Mouse (Mus musculus): ENCODE data around the gene Nrxn2.

Gene Nrxn2

DNA sequence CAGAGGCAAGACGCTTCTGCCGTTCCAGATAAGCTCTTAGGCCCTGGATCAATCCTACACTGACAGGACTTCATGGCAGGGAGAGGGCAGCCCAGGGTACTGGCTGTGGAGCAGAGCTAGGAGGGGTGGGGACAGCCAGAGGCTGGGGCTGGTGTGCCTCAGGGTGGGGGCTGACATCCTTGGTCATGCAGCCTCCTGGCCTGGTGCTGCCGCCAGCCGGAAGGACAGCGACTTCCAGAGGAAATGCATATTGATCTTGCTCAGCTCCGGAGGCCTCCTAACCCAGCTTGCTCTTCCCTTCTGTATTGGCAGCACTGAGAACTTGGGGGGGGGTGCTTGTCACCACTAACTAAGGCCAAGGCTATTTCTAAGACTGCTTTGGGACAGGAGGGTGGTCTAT, 3.1 kb upstream of the Nrxn2 start:
- intact Hi-C loops (cut with DNase I), result loop anchor here (5.0 kb wide), 1 partner anchor 37 kb away; no protein-coding TSS in a partner anchor

DNA sequence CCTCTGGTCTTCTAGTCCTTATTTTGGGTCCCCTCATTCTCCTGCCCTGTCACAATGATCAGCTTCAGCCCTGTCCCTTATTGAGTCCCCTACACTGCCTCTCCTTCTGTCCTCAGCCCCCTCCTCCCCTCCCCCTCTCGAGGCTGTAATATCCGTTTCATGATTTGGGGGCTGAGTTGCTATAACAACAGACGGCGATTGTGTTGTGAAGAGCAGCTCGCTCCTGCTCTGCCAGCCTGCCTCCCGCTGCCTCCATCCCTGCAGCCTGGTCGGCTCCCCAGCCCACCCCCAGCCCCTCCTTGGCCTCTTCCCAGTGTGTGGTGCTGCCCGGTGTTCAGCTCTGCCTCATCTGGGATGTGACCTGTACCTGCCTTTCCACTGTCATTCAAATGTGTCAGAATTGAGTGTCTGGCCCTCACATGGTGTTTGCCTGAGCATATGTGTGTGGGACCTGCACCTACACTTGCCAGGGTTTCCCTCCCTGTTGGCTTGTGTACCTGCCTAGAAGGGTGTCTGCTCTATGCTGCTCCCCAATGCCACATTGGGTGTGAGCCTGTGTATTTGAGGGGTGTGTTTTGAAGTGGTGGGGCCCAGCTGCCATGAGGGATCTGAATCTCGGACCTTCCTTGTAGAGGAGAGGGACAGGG, 2.3 kb upstream of the Nrxn2 start:
- intact Hi-C loops (cut with DNase I), result loop anchor here (5.0 kb wide), 1 partner anchor 36 kb away; no protein-coding TSS in a partner anchor

DNA sequence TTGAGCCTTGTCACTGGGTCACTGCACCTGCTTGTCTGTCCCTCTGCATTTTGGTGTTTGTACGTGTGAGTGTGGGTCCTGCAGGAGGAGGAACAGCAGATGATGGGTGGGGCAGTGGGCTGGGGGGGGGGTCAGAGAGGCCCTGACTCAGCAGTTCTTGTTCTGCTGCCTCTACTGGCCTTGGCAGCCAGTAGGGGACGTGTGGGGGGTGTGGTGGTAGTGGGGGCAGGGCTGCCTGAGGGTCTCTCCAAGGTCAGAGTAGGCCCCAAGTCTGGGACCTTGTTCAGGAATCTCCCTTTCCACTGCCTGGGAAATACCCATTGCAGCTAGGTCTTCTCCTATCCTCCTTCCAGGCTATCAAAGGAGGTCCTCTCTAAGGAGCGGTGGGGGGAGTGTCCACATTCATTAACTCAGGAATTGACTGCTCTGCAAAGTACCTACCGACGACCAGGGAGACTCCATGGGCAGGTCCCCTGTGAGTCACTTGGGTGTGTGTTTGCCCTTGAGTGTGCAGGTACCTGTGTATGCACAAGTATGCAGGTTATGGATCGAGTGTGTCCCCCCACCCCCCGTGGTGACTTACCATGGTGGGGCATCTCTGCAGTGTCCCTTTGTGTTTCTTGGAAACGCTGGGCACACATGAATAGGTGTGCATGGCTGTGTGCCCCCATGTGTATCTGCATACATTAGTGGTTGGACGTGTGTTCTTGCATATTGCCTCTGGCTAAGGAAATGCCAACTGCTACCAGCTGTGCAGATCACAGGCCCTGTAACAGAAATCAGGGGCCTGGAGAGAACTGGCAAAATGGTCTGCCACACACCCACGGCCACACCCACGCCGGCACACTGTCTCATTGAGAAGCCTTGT, 1.4 kb upstream of the Nrxn2 start:
- intact Hi-C loops (cut with DNase I), result loop anchor here (5.0 kb wide), 1 partner anchor 35 kb away; no protein-coding TSS in a partner anchor

DNA sequence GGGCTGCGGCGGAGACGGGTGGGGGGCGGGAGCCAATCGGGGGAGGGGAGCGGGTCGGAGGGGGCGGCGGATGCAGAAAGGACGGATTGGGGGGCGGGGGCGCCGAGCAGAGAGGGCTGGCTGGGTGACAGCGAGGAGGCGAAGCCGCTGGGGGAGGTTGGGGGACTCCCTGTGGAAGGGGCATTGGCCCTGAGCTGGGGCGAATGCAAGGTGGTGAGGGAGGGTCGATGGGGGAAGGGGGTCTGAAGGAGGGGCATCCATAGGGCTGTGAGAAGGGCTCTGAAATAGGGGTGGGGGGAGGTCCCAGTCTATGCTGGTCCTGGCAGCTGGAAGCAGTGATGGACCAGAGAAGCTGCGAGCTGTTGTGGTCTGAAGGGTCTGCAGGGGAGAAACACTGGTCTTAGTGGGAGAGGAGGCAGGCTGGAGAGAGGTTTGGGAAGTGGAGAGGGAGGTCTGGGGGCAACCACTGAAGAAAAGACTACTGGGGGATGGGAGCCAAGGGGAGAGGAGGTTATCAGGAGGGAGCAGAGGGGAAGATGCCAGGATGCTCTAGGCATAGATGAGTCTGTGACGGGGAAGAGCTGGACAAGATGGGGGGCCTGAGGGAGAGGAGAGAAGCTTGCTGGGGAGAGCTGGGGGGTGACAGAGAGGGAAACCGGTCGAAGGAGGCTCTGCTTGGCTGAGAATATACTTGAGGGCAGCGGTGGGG, 607 bp downstream of the Nrxn2 start:
- intact Hi-C loops (cut with DNase I), result loop anchor here (5.0 kb wide), 1 partner anchor 33 kb away; no protein-coding TSS in a partner anchor

DNA sequence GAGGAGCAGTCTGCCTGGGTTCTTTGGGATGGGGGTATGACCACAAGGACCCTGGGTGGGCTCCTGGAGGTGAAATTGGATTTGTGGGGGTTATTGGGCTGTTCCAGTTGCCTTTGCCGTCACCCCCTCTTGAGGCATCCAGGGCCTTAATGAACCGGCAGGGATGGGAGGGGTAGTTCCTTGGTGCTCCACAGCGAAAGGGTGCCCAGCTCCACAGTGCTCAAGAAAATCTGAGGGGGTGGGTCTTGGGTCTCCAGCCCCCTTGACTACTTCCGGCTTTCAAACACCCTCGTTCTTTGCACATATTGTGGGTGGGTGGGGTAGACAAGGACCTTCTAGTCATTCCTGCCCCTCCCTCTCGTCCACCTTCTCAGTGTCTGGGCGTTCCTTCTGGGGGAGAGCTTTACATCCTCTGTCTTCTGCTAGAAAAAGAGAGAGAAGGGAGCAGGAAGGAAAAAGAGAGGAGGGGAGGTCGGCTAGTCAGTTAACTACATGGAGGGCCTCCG, 1.3 kb downstream of the Nrxn2 start:
- intact Hi-C loops (cut with DNase I), result loop anchor here (5.0 kb wide), 1 partner anchor 32 kb away; no protein-coding TSS in a partner anchor

DNA sequence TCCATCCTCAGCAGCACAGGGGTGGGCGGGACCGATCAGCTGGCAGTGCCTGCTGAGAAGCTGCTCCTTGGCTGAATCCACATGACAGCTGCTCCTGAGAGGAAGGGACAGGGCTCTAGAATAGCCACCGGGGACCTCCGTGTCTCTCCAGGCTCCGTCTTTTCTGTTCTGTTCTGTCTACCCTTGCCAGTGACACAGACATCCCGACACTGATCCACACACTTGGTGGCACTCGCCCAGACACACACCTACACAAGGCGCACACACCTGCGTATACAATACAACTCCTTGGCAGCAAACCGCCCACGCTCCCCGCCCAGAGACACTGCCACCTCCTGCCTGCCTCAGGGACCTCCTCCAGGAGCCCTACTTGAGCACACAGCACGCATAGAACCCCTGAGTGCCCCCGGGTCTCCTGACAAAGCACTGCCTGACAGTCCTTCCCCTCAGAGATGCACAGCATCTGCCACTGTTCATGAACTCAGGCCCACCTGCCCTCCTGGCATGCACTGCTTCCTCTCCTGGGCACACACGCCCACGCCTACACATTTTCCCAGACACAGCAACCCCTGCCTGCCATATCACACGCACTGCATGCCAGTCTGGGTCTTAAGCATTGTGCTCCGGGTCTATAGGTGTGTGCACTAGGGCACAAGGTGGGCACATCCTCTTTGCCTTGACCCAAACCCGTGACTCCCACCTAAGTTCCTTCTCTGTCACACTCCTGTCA, 2.1 kb downstream of the Nrxn2 start:
- intact Hi-C loops (cut with DNase I), result no loop called here

DNA sequence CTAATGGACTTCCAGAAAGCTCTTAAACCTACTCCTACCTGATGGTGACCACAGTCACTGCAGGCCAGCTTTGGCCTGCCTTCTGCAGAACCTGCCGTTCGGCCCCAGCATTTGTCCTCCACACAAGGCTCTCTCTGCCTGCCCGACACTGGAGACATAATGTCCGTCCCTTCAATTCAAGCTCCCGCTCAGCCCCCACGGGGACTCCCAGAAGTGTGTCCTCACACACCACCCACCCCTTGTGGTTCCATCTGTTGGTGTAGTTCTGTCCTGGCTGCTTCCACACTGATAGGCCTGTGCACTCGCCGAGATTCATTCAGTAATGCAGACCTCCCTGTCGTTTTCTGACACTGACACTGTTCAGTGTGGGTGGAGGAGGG, 2.7 kb downstream of the Nrxn2 start:
- intact Hi-C loops (cut with DNase I), result no loop called here

DNA sequence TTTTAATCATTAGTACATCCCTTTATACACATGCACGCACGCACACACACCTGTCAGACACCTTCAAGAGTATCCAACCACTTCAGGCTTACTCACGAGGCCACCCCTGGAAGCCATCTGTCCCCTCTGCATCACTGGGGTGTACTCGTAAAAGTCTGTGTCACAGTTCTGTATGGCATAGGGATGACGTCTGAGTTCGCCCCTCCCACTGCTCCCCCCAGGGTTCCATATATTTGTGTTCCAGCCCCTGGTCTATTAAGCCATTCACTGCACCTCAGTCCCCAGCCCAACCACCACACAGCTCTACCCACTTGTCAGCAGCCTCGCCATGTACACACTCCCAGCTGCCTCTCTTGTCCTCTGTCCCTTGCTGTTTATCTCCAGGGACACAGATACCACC, 3.5 kb downstream of the Nrxn2 start:
- intact Hi-C loops (cut with DNase I), result no loop called here

DNA sequence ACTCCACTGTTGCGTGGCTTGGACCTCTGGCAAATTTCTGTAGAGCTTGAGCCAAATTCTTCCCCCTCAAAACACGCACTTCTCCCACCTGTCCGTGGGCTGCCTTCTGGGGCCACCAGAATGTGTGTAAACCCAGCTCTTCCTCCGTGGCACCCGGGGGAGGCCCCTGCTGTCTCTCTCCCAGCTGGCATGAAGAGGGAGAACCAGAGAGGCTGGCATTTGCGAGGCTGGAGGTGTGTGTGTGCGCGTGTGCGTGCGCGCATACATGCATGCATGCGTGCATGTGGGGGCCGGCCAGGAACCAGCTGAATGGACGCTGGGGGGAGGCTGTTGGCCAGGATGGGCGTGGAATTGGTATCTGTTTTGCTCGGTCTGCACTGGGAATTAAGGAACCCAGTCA, 4.7 kb downstream of the Nrxn2 start:
- intact Hi-C loops (cut with DNase I), result no loop called here

DNA sequence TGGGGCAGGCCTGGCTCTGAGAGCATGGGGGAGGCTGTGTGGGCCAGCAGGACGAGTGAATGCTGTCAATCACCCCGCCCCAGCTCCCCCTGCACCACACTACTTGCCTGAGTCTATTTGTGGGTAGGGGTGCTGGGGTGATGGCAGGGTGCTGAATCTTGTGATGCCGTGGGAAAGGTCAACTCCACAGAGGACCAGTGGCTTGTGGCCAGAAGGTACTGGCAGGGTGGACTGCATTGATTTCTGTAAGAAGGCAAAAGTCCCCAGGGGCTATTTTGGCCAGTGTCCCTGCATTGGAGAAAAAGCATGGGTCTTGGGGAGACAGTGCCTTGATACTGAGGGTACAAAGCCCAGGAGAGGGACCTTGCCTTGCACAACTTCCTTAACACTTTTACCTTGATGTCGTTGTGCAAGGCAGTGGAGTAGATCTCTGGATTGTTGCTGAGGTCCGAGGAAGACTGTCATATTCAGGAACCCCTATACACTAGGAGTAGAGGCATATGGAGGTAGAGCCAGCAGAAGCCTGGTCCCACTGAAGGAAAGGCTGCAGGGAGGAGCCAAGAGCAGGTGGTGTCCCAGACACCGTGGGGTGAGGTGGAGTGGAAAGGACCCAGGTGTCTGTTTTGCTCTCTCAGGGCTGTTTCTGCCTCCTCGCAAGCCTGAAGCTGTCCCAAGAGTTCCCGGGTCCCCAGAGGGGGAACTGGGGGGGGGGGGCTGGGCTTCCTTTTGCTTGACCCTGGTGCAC, 5.8 kb downstream of the Nrxn2 start:
- intact Hi-C loops (cut with DNase I), result no loop called here

DNA sequence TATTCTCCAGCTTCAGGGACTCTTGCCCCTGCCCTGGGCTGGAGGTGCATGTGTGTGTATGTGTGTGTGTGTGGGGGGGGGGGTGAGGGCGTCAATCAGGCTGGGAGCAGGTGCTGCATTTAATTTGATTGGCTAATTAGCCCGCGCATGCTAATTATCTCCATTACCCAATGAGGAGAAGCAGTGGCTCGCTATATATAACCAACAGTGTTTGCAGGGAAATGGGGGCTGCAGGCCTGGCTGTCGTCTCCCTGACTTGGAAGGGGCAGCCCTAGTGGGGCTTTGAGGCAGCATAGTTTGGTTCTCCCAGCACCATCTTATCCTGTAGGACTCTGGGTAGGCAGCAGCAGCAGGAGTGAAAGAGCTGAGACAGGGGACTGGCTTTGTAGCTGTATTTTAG, 7.1 kb downstream of the Nrxn2 start:
- intact Hi-C loops (cut with DNase I), result no loop called here

DNA sequence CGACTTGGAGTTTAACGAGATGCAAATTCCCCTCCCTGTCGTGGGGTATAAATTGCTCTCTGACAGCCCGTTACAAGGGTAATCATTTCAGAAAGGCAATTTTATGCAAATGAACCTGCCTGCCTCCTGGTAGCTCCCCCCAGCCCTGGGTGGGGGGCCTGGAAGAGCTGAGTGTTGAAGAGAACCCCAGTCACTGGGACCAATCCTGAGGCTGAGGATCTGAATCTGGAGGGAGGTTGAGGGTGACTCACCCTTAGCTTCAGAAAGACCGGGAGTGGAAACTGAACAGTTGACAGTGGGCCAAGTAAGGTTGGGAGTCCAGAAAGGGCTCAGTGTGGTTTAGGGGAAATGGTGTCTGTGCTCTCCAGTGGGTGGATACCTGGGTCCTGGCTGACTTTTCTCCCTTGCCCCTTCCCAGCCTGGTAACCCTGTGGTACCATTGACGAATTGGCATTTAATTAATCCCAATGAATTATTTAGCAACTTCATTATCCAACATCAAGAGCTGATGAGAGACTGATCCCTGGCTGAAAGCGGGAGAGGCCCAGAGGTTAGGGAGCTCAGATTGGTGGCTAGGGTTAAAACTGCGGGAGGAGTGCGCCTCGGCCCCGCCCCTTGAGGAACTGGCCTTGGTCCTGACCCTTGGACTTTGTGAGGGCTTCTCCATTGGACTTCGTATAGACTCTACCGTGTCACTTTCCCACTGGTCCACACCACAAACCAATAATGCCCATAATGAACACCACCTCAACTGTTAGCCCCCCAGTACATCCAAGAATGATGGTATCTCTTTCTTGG, 8.4 kb downstream of the Nrxn2 start:
- intact Hi-C loops (cut with DNase I), result no loop called here

DNA sequence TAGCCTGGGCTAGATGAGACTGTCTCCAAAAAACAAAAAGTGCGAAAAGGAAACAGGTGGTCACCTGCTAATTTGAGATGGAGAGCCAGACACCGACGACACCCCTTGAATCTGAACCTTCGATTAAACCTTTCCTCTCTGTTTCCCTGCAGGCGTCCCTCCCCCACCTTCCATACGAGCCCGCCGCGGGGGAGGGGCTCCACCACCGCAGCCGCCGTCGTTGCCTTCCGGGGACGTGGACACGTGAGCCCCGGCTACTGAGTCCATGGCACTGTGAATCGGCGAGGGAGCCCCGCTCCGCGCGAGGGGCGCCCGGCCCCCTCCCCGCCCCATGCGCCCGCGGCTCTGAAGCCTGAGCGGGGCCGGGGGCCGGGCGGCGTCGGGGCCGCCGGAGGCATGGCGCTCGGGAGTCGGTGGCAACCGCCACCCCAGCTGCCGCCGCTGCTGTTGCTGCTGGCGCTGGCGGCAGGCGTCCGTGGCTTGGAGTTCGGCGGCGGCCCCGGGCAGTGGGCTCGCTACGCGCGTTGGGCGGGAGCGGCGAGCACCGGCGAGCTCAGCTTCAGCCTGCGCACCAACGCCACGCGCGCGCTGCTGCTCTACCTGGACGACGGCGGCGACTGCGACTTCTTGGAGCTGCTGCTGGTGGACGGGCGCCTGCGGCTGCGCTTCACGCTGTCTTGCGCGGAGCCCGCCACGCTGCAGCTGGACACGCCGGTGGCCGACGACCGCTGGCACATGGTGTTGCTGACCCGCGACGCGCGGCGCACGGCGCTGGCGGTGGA, 9.3 kb downstream of the Nrxn2 start:
- intact Hi-C loops (cut with DNase I), result no loop called here

DNA sequence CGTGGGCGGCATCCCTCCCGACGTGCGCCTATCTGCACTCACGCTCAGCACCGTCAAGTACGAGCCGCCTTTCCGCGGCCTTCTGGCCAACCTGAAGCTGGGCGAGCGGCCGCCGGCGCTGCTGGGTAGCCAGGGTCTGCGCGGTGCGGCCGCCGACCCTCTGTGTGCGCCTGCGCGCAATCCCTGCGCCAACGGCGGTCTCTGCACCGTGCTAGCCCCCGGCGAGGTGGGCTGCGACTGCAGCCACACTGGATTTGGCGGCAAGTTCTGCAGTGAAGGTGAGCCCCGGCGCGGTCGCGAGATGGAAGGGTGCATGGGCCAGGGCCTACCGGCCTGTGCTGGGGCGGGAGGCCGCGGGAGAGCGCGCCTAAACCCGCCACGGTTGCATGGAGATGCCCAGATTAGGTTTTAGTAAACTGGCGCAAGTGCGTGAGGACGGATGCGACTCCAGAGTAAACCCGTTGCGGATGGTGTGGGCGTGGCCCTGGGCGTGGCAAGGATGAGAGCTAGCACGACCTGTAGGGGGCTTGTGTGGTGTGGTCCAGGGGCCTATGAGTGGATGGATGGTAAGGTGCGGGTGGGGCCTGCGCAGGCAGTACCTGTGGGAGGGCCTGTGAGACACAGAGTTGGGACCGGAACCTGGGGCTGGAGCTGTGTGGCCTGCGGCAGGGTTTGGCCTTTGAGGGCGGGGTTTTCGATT, 10.1 kb downstream of the Nrxn2 start:
- intact Hi-C loops (cut with DNase I), result no loop called here

DNA sequence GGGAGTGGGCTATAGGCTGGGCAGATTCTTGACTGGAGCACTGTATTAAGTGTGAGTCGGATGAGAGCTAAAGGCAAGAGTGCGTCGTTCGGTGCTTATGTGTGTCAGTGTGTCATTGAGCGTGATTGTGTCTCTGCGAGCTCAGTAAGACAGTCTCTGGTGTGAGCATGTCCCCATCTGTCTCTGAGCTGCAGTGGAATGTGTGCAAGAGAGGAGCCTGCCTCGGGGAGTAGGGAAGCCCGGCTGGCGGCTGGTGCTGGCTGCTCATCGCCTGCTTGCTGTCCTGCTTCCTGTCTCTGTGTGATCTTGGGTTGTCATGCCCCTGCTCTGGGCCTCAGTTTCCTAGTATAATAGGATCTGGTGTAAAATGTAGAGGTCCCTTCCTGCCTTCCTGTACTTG, 24.5 kb downstream of the Nrxn2 start:
- intact Hi-C loops (cut with DNase I), result no loop called here

DNA sequence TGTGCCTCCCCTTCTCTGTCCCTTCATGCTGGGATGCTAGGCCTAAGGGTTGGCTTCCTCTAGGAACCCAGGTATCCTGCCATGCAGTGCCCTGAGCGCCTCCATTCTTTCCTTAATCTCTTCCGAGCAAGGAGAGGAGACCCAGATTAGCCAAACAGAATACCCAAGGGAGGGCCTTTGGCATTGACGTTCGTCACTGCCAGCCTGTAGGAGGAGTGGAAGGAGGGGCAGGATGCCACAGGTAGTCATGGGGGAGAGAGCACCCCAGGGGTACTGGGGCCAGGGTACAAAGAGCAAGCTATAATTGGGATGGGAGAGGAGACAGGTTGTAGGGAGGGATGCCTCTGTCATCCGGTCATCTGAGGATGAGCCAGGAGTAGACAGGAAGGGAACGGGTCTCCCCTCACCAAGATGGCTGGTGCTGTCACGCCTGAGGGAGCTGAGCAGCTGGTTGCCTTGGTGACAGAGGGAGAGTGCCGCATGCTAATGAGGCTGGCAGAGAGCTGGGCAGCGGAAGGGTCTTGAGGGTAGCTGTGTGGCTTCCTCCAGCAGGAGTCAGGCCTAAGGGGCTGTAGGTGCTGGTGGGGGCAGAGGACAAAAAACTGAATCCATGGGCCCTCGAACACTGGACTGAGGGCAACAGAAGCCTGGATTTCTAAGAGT, 27.4 kb downstream of the Nrxn2 start:
- intact Hi-C loops (cut with DNase I), result no loop called here

DNA sequence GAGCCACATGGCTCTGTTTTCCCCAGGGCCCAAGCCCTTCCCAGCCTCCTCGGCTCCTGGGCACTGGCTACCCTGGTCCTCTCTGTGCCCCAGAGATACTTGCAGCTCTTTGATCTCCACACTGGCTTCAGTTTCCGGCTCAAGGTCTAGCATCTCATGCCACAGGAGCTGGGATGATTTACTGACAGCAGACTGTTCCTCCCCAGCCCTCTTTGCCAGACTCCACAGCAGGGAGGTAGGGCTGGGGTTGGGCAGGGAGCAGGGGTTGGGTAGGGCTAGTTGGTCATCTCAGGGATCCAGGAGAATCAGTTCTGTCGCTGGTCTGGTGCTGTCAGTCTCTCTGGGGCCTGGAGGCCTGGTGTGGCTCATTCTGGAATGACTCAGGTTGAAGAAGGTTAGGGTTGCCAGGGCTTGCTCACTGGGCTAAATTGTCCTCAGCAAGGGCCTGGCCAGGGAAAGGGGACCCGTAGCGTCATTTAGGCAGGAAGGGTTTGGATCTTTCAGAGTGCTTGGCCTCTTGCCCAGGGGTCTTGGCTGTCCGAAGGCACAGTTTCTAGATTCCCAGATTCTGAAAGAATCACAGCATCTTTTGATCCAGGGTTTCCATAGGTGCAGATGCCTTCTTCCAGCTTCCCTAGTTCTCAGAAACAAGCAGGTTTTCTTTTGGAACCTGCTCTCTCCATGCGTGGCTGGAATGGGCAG, 28.4 kb downstream of the Nrxn2 start:
- intact Hi-C loops (cut with DNase I), result no loop called here

All from adrenal gland (tissue).